Mouse (Mus musculus) gastrocnemius, adult 8-10 months (tissue): Measurements from ENCODE around the gene Ttll7. TPM values are rescaled to one million over a fixed set of nuclear protein-coding genes. Genes with fewer than 3 reads are reported as not detected.

Source experiments
- DNase-seq, 2 experiments: peaks; one replicate each; pipeline ENCODE4 v3.0.0; 2022; ENCODE audit warnings: low spot score in 2 of 2
- total RNA-seq, 4 experiments: library from RNA; stranded (reverse); gene quantifications; 2 replicates each; pipeline ENCODE4 v1.2.4; 2022

Ttll7 gene
- total RNA-seq, 4 experiments from 2014 or later: 104 to 195 (median 155) TPM

- DNase-seq: no peak
These were observed 141.9 kb downstream of the Ttll7 start for GRCm38 (mm10) chr3:146993834-146994669.

GRCm38 (mm10) chr3:146994670-146995415, 142.7 kb downstream of the Ttll7 start:
- DNase-seq: no peak

- DNase-seq: no peak
These were observed 147.0 kb downstream of the Ttll7 start for GRCm38 (mm10) chr3:146999148-146999547.

- DNase-seq: no peak
These were observed 148.8 kb downstream of the Ttll7 start for GRCm38 (mm10) chr3:147000963-147001362.

DNA sequence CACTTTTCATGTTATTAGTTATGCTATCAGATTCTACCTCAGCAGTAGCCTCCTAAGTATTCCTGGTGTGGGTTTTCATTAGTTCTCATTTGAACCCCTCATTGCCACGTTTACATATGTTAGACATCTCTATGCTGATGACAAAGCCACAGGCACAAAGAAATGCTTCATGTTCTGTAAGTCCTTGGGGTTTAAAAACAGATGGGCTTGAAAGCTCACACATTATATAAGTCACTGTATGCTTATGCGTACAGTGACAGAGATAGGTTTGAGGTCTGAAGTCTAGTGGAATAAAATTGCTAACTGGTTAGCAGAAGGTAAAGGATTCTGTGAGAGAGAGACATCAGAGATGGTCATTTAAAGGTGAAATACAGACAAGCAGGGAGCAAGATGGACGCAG, 149.4 kb downstream of the Ttll7 start:
- DNase-seq: no peak

DNA sequence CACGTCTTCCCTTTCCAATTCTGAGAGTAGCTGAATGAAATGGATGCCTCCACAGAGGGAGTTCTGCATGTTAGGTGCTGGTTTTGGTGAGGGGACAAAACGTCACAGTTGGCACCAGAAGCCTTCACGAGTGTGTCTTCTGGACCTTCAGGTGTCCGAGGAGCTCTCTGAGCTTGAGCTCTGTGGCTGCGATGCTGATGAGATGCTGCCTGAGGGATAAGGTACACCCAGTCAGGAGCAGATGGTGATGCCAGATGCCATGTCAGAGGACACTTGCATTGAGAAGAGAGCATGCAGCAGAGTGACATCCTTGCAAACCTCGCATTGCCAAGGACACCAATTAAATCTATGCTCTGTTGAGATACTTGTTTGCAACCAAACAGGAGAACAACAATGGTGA, 164.3 kb downstream of the Ttll7 start:
- DNase-seq: no peak

DNA sequence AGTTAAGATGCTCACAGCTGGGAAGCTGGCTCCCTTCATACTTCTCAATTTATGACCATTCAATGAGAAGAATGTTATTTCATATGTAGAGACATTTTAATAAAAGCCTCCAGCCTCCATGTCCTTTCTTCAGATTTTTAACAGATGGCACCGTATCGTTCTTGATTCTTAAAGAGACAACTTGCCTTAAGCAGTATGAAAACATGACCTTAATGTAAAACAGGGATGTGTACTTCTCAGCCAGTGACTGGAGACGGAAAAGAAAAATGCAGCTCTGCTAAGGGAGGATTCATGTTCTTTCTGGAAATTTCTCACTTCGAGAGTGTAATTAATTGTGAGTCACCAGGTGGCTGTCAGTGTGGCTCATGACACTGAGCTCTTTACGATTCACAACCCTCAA, 167.3 kb downstream of the Ttll7 start:
- DNase-seq: no peak

GRCm38 (mm10) chr3:147026248-147026647, 174.1 kb downstream of the Ttll7 start:
- DNase-seq: no peak

DNA sequence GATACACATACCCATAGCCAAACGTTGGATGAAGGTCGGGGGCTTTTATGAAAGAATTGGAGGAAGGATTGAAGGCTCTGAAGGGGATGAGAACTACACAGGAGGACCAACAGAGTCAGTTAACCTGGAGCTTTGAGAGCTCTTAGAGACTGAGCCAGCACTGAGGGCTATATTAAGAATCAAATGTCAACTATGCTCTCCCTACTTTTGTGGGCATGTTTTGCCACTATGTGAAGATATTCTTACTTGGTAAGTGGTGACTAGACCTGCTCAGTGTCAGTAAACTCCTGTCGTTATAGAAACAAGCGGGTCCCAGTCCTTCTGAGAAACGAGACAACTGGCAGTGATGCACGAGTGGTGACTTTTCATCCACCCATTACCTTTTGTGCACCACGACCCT, 176.2 kb downstream of the Ttll7 start:
- no peak for DNase-seq

- DNase-seq: no peak
These were observed 177.6 kb downstream of the Ttll7 start for GRCm38 (mm10) chr3:147029718-147030117.

- no peak for DNase-seq
These were observed 178.2 kb downstream of the Ttll7 start for GRCm38 (mm10) chr3:147030266-147030880.

Other genes with a start within 250 kb of the Ttll7 start
- under 1 TPM in 1 of 4 experiments, not detected in 3; 0.11 TPM for gene Dnase2b, start 236.8 kb upstream of the Ttll7 start, total RNA-seq
- gene 4930503B20Rik, start 201.1 kb upstream of the Ttll7 start, total RNA-seq: not detected
- gene Samd13, start 166.8 kb upstream of the Ttll7 start, total RNA-seq: 1 to 10 TPM in 3 of 4 experiments, under 1 TPM in 1; 0.29 to 1.8 (median 1.4) TPM
- gene Prkacb, start 39.4 kb upstream of the Ttll7 start, total RNA-seq: 10 to 100 TPM; 42.4 to 46.6 (median 43.7) TPM